Mouse (Mus musculus) right cerebral cortex, postnatal 25 days (tissue): Measurements from ENCODE around the gene Itgax.

Experiments
- DNase-seq: peaks from one replicate; pipeline ENCODE4 v3.0.0; 2022

Gene Itgax

DNA sequence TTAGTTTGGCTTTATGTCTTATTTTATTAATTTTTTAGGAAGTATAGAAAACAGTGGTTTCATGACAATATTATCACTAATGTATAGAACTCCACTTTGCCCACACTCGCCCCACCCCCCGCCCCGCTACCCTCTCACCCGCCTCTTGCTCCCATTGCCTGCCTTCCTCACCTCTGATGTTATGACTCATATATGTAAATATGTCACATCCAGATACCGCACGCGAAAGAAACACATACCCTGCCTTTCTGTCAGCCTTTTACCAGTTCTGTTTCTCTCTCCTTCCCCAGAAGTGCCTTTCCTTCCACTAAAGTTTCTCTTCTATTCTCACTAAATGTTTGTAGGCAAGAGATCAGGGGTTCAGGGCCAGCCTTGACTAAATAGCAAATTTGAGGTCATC lies 37.0 kb downstream of the Itgax start:
- no peak for DNase-seq

DNA sequence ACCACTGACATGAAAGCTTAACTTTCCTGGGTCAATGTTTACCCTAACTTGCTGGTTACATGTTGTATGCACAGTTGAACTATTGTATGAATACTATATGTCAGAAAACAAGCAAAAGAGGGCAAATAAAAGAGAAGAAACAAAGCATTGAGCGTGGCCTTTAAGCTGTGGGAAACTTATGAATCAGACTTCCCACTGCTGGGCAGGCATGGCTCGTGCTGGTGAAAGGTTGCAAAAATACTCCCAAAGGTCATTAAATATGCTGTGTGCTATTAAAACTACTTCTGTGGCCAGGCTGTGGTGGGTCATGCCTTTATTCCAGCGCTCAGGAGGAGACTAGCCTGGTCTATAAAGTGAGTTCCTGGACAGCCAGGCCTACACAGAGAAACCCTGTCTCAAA lies 40.6 kb downstream of the Itgax start:
- no peak for DNase-seq

DNA sequence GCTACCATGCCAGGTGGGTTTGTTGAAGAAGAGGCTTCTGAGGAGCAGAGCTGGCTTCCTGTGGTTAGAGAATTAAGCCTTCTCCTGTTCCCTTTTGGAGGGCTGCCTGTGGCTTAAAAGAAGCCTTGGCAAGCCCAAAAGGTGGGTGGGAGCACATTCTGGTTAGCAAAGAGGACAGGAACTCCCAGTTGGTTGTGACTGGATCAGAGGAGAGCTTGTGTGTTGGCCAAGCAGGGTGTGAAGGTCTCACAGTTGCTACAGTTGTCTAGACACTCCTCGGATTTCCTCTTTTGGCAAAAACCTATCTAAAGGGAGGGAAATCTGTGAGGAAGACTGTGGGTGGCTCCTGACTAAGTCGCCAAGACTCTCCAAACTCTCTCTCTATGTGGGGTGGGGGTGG lies 49.0 kb downstream of the Itgax start:
- peak; percentile 50 for DNase-seq

DNA sequence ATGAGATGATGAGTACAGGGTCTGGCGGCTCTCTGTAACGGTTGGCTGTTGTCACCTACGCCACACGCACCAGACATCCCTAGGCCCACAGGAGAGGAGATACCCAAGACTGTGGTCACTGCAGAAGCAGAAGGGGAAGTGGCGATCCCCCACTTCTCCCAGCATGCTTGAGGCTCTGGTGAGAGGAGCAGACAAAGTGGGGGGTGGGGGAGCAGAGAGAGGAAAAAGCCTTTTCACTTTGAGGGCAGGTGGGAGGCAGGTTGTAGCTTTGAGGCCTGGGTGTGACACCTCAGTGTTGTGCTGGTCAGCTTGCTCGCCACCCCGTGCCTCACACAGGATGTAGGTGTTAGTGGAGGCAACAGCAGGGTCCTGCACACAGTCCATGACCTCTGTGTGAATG lies 50.8 kb downstream of the Itgax start:
- no peak for DNase-seq

DNA sequence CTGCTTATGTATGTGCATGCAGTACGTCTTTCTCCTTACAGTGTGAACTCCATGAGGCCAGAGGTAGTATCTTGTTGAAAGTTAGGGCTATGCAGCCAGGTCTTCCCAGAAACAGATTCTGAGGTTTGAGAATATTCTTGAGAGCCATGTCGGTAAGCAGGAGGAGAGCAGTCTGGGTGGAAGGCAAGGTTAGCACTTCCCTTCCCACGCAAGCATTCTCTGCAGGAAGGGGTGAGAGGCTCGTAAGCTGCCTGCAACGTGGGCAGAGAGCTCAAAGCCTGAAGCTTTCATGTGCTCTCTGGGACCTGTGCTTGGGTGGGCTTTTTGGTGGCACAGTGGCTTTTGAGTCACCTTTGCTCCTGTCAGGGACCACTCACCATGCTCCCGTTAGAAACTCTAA lies 51.2 kb downstream of the Itgax start:
- no peak for DNase-seq

DNA sequence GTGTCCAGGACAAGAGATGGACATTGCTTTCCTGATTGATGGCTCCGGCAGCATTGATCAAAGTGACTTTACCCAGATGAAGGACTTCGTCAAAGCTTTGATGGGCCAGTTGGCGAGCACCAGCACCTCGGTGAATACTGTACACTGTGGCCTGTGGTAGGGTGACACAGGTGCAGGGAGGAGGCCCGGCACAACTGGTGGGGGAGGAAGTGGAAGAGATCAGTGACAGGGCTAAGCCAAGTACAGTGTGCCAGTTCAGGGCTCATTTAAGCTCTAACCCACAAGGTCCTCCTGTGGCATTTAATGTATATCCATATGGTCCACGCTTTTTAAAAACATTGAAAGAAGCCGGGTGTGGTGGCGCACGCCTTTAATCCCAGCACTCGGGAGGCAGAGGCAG lies 52.3 kb downstream of the Itgax start:
- no peak for DNase-seq
